Mouse (Mus musculus): ENCODE data around the gene Swap70.
A peak's percentile ranks its signal among the peaks of the same experiment; 100 is the strongest.

The Swap70 gene

GRCm38 (mm10) chr7:110237837-110238451, 16.4 kb downstream of the Swap70 start:
- DNase-seq (ENCODE audit: low spot score in 2 of 2): peak in 1 of 2 experiments; percentile 14

- no peak for DNase-seq (ENCODE audit: low spot score in 2 of 2)
These were observed 18.1 kb downstream of the Swap70 start for GRCm38 (mm10) chr7:110239590-110239989.

- no peak for DNase-seq (ENCODE audit: low spot score in 2 of 2)
These were observed 20.2 kb downstream of the Swap70 start for GRCm38 (mm10) chr7:110241472-110242289.

GRCm38 (mm10) chr7:110242290-110242581, 20.7 kb downstream of the Swap70 start:
- DNase-seq (ENCODE audit: low spot score in 2 of 2): no peak

- DNase-seq (ENCODE audit: low spot score in 2 of 2): no peak
These were observed 23.6 kb downstream of the Swap70 start for GRCm38 (mm10) chr7:110245128-110245527.

GRCm38 (mm10) chr7:110246526-110246925, 25.0 kb downstream of the Swap70 start:
- DNase-seq (ENCODE audit: low spot score in 2 of 2): no peak

- no peak for DNase-seq (ENCODE audit: low spot score in 2 of 2)
These were observed 26.3 kb downstream of the Swap70 start for GRCm38 (mm10) chr7:110247801-110248200.

GRCm38 (mm10) chr7:110248677-110249076, 27.2 kb downstream of the Swap70 start:
- no peak for DNase-seq (ENCODE audit: low spot score in 2 of 2)

GRCm38 (mm10) chr7:110253861-110254260, 32.4 kb downstream of the Swap70 start:
- DNase-seq (ENCODE audit: low spot score in 2 of 2): no peak

GRCm38 (mm10) chr7:110254395-110254794, 32.9 kb downstream of the Swap70 start:
- no peak for DNase-seq (ENCODE audit: low spot score in 2 of 2)

GRCm38 (mm10) chr7:110257059-110257458, 35.5 kb downstream of the Swap70 start:
- no peak for DNase-seq (ENCODE audit: low spot score in 2 of 2)

GRCm38 (mm10) chr7:110258196-110258950, 36.9 kb downstream of the Swap70 start:
- DNase-seq (ENCODE audit: low spot score in 2 of 2): no peak

GRCm38 (mm10) chr7:110259966-110260711, 38.6 kb downstream of the Swap70 start:
- DNase-seq (ENCODE audit: low spot score in 2 of 2): peak; percentile 16 to 23

GRCm38 (mm10) chr7:110261807-110262206, 40.3 kb downstream of the Swap70 start:
- DNase-seq (ENCODE audit: low spot score in 2 of 2): no peak

- no peak for DNase-seq (ENCODE audit: low spot score in 2 of 2)
These were observed 41.1 kb downstream of the Swap70 start for GRCm38 (mm10) chr7:110262661-110263060.

- no peak for DNase-seq (ENCODE audit: low spot score in 2 of 2)
These were observed 42.0 kb downstream of the Swap70 start for GRCm38 (mm10) chr7:110263474-110263873.

- DNase-seq (ENCODE audit: low spot score in 2 of 2): peak in 1 of 2 experiments; percentile 83
These were observed 44.3 kb downstream of the Swap70 start for GRCm38 (mm10) chr7:110265796-110266195.

GRCm38 (mm10) chr7:110267014-110267413, 45.5 kb downstream of the Swap70 start:
- no peak for DNase-seq (ENCODE audit: low spot score in 2 of 2)

GRCm38 (mm10) chr7:110267994-110268393, 46.5 kb downstream of the Swap70 start:
- no peak for DNase-seq (ENCODE audit: low spot score in 2 of 2)

GRCm38 (mm10) chr7:110268511-110268910, 47.0 kb downstream of the Swap70 start:
- no peak for DNase-seq (ENCODE audit: low spot score in 2 of 2)

GRCm38 (mm10) chr7:110269777-110270176, 48.3 kb downstream of the Swap70 start:
- DNase-seq (ENCODE audit: low spot score in 2 of 2): no peak

- DNase-seq (ENCODE audit: low spot score in 2 of 2): no peak
These were observed 48.9 kb downstream of the Swap70 start for GRCm38 (mm10) chr7:110270455-110270854.
